Mouse (Mus musculus) liver, embryonic 14.5 days (tissue): ENCODE measurements around the gene Wbp1l. TPM values are rescaled to one million over a fixed set of nuclear protein-coding genes. Genes with fewer than 3 reads are reported as not detected.

Experiments
- ATAC-seq: fragments of 200-750 bp; cut with Nextera tagmentation; 2 replicates; pipeline ENCODE4 v1.8.0; 2017; ENCODE audit warnings: moderate number of reproducible peaks, mild to moderate bottlenecking, moderate library complexity; ENCODE audit not compliant: insufficient read depth
- DNase-seq, 3 experiments: peaks; one replicate each; pipeline ENCODE4 v3.0.0-alpha.2; 2012 to 2013; ENCODE audit warnings: low read depth in 3 of 3, low spot score in 3 of 3
- H3K27ac ChIP-seq: fragments of 300-500 bp; sonication (generic); 2 replicates; pipeline ENCODE4 v1.5.1; 2014; ENCODE audit warnings: moderate library complexity, mild to moderate bottlenecking, control low read depth, inconsistent platforms
- H3K27me3 ChIP-seq: fragments of 300-500 bp; sonication (generic); 2 replicates; pipeline ENCODE4 v1.6.1; 2014; ENCODE audit warnings: mild to moderate bottlenecking, low read length, moderate library complexity; ENCODE audit not compliant: control insufficient read depth, insufficient read depth
- H3K36me3 ChIP-seq: fragments of 300-500 bp; sonication (generic); replicated peaks from 2 replicates; pipeline ENCODE4 v1.6.1; 2014; ENCODE audit warnings: low read depth; ENCODE audit not compliant: control insufficient read depth, insufficient read depth
- H3K4me1 ChIP-seq, 2 experiments: fragments of 200-500 bp in 1 of 2; fragments of 300-500 bp in 1 of 2; sonication (generic) in 1 of 2; replicated peaks; 2 replicates each; pipeline ENCODE4 v1.6.1; 2012 to 2014; ENCODE audit warnings: antibody characterized with exemption in 1 of 2, inconsistent platforms in 1 of 2, low read length in 1 of 2; ENCODE audit not compliant: control insufficient read depth in 2 of 2, insufficient read depth in 2 of 2
- H3K4me2 ChIP-seq: fragments of 300-500 bp; sonication (generic); 2 replicates; pipeline ENCODE4 v1.6.1; 2014; ENCODE audit warnings: low read depth, mild to moderate bottlenecking, control low read depth, moderate library complexity
- H3K4me3 ChIP-seq, 2 experiments: fragments of 200-500 bp in 1 of 2; fragments of 300-500 bp in 1 of 2; sonication (generic) in 1 of 2; 2 replicates each; pipeline ENCODE4 v1.5.1; 2012 to 2014; ENCODE audit warnings: low read depth in 2 of 2, low read length in 2 of 2, mild to moderate bottlenecking in 2 of 2, control low read depth in 1 of 2, inconsistent platforms in 1 of 2, moderate library complexity in 1 of 2; ENCODE audit not compliant: insufficient read depth in 1 of 2
- H3K9ac ChIP-seq: fragments of 300-500 bp; sonication (generic); replicated peaks from 2 replicates; pipeline ENCODE4 v1.6.1; 2014; ENCODE audit warnings: mild to moderate bottlenecking, control low read depth, moderate library complexity
- H3K9me3 ChIP-seq: fragments of 300-500 bp; sonication (generic); 2 replicates; pipeline ENCODE4 v1.6.1; 2016; ENCODE audit warnings: low read length, mixed read lengths; ENCODE audit not compliant: control insufficient read depth
- CTCF ChIP-seq: IDR thresholded peaks from 2 replicates; pipeline ENCODE4 v1.5.1; 2016; ENCODE audit warnings: antibody characterized with exemption, low read depth, control low read depth
- EP300 ChIP-seq: IDR thresholded peaks from 2 replicates; pipeline ENCODE4 v1.6.1; 2016; ENCODE audit warnings: antibody characterized with exemption, low read depth
- WGBS: fragments of 180-500 bp; shearing (Covaris S2); extraction: QIAGEN DNeasy Blood & Tissue Kit; methylation state at CpG from one replicate; pipeline ENCODE4 v1.1.7; 2014; ENCODE audit not compliant: insufficient replicate concordance; 5-methylcytosine and 5-hydroxymethylcytosine counted together
- polyA plus RNA-seq, 2 experiments: library from polyadenylated mRNA; depleted of rRNA in 1 of 2; stranded (reverse) in 1 of 2; unstranded in 1 of 2; fragments of >200 nt; fragmentation: Nextera tagmentation in 1 of 2; extraction: Ambion mirVana in 1 of 2; gene quantifications; 2 replicates each; pipeline versions ENCODE4 v1.2.1 to v1.2.3; 2012 to 2014

Wbp1l gene
- polyA plus RNA-seq, 2 experiments, result 9.8 to 10.6 TPM

DNA sequence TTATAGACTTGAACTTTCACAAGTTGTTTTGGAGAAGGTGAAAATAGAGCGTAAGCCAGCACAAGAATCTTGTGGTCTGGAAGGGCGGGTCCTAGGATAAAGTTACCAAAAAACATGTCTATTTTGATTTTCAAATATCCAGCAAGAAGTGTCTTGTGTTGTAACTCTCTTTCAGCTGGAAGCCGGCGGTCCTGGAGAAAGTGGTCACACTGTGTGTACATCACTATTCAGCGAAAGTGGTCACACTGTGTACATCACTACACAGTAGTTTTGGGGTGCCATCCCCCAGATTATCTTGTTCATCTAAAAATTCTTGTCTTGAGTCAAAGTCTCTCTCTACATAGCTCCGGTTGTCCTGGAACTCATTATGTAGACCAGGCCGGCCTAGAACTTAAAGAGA lies 9.3 kb downstream of the Wbp1l start:
- no peak for ATAC-seq
- 87% methylated on average over 7 of the region's 7 CpGs for WGBS
- no peaks in the 10 kb centered on the region for H3K9me3 ChIP-seq

GRCm38 (mm10) chr19:46616378-46616777 lies 17.5 kb downstream of the Wbp1l start:
- WGBS, result 73% methylated on average over 11 of the region's 11 CpGs
- TF ChIP-seq EP300, result no peak
- TF ChIP-seq CTCF, result no peak
- Histone ChIP-seq H3K9me3 (no peaks in the 10 kb centered on the region), H3K27ac (no peak overlapping the region), H3K4me3 (no peak overlapping the region), H3K9ac (no peak overlapping the region), H3K36me3 (no peaks in the 10 kb centered on the region), H3K4me2 (no peak overlapping the region), H3K27me3 (no peaks in the 10 kb centered on the region), H3K4me1 (peaks cover 0 to 14% of the 10 kb centered on the region in 2 experiments; a peak in 2 of 4 replicates)
- no peak for ATAC-seq
- DNase-seq, result no peak

More for the DNA sequence above, 9.3 kb downstream of the Wbp1l start:
- Histone ChIP-seq H3K27me3 (no peaks in the 10 kb centered on the region), H3K36me3 (no peaks in the 10 kb centered on the region; the same call in none of the 2 replicates), H3K27ac (no peak overlapping the region), H3K9ac (no peak overlapping the region), H3K4me3 (no peak overlapping the region), H3K4me1 (peaks cover 0 to 10% of the 10 kb centered on the region in 2 experiments; a peak in 3 of 4 replicates), H3K4me2 (no peak overlapping the region)
- DNase-seq, result no peak
- TF ChIP-seq EP300 (no peak), CTCF (no peak)

GRCm38 (mm10) chr19:46617361-46617760 lies 18.5 kb downstream of the Wbp1l start:
- ATAC-seq, result no peak
- 74% methylated on average over 8 of the region's 8 CpGs for WGBS
- Histone ChIP-seq H3K27ac (no peak overlapping the region), H3K4me2 (no peak overlapping the region), H3K27me3 (no peaks in the 10 kb centered on the region), H3K9me3 (no peaks in the 10 kb centered on the region), H3K4me1 (peaks cover 0 to 12% of the 10 kb centered on the region in 2 experiments; a peak in 2 of 4 replicates), H3K4me3 (no peak overlapping the region), H3K36me3 (no peaks in the 10 kb centered on the region), H3K9ac (no peak overlapping the region)
- TF ChIP-seq EP300 (no peak), CTCF (no peak)
- DNase-seq, result no peak

- no peak for TF ChIP-seq CTCF
- TF ChIP-seq EP300, result no peak
- Histone ChIP-seq H3K4me2 (no peak overlapping the region), H3K36me3 (no peaks in the 10 kb centered on the region), H3K4me3 (no peak overlapping the region), H3K9ac (no peak overlapping the region), H3K9me3 (no peaks in the 10 kb centered on the region), H3K27me3 (no peaks in the 10 kb centered on the region), H3K27ac (no peak overlapping the region), H3K4me1 (peaks cover 0 to 12% of the 10 kb centered on the region in 2 experiments; a peak in 2 of 4 replicates)
- WGBS, result 54% methylated on average over 9 of the region's 9 CpGs
- peak in 1 of 3 experiments; percentile 41 for DNase-seq
- ATAC-seq, result no peak
Observed at GRCm38 (mm10) chr19:46618322-46618721, 19.4 kb downstream of the Wbp1l start.

DNA sequence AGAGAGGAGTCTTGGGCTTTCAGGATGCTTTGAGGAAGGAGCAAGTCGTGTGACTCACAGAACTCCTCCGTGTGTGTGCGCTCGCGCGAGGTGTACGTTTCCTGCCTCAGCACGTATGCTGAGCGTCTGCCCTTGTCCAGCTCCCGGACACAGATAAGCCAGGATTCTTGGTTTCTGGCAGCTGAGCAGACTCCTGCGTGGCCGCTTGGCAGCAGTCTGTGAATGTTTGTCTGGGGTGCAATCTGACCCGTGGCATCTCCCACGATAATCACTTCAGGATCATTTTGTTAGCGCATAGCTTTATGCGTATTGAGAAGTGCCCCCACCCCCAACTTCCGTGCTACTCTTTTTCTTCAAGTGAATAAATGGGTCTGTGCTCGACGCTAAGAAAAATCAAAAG lies 20.1 kb downstream of the Wbp1l start:
- H3K27me3 ChIP-seq, result no peaks in the 10 kb centered on the region
- H3K27ac ChIP-seq, result no peak overlapping the region
- no peak overlapping the region for H3K9ac ChIP-seq
- no peak overlapping the region for H3K4me2 ChIP-seq
- 65% methylated on average over 19 of the region's 19 CpGs for WGBS
- no peak overlapping the region for H3K4me3 ChIP-seq
- H3K4me1 ChIP-seq, result peaks cover 0 to 12% of the 10 kb centered on the region in 2 experiments; a peak in 2 of 4 replicates
- TF ChIP-seq CTCF (no peak), EP300 (no peak)
- no peaks in the 10 kb centered on the region for H3K36me3 ChIP-seq
- DNase-seq (no peak), ATAC-seq (no peak)
- H3K9me3 ChIP-seq, result no peaks in the 10 kb centered on the region
